ENCODE assay signal across 9 mouse cellular contexts in the genomic region with DNA sequence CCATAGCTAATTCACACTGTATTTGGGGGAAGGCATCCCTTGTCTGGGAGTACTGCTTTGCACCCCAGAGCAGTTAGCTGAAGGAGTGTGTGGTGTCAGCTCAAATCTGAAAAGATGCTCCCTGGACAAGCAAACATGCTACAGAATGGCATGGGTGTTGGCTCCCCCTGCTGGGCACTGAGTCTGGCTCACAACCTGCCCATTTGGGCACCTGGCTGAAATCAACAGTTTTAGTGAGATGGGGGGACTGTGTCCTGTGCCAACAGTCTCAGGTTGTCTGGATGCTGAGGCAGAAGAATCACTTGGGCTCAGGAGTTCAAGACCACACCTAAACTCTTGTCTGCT. TPM values are rescaled to one million over a fixed set of nuclear protein-coding genes. Genes with fewer than 3 reads are reported as not detected.
DNase-seq lines count a peak whose midpoint lies in the region; ATAC-seq and TF ChIP-seq lines count a peak whose summit lies in the region.
"Had no signal": no experiment of that assay in that cellular context is flagged by ENCODE, and none has a peak within 500 bp of the region (broad histone marks: within the 10 kb centered on the region; RNA-seq: fewer than 3 reads in every experiment).

No protein-coding gene starts in this region.

- peak; percentile 26; the same call in 1 of the 2 replicates for TF ChIP-seq CTCF in G1E (IDR thresholded peaks at IDR 0.05; ENCODE audit: low read depth, low read length)

- no peak overlapping the region for H3K4me3 ChIP-seq in G1E (ENCODE audit: low read depth, low read length)
- no peak overlapping the region for H3K4me3 ChIP-seq in forebrain, embryonic 11.5 days (ENCODE audit: low read depth, low read length)
- H3K4me3 ChIP-seq in hindbrain, embryonic 14.5 days (replicated peaks; ENCODE audit: low read length), result no peak overlapping the region

- H3K9me3 ChIP-seq in G1E (replicated peaks), result no peaks in the 10 kb centered on the region
- no peaks in the 10 kb centered on the region for H3K9me3 ChIP-seq in forebrain, embryonic 11.5 days (ENCODE audit: control insufficient read depth, low read length)
- H3K9me3 ChIP-seq in hindbrain, embryonic 14.5 days (ENCODE audit: control insufficient read depth, low read length), result no peaks in the 10 kb centered on the region

- H3K4me2 ChIP-seq in forebrain, embryonic 11.5 days (ENCODE audit: low read depth, low read length, severe bottlenecking), result no peak overlapping the region
- no peak overlapping the region for H3K4me2 ChIP-seq in hindbrain, embryonic 14.5 days (replicated peaks)

- no peak overlapping the region for H3K27ac ChIP-seq in forebrain, embryonic 11.5 days (ENCODE audit: low read depth, low read length)
- H3K27ac ChIP-seq in hindbrain, embryonic 14.5 days, result no peak overlapping the region

- H3K4me1 ChIP-seq in G1E (ENCODE audit: insufficient read depth, low read depth, low read length), result peaks cover 7% of the 10 kb centered on the region
- no peaks in the 10 kb centered on the region for H3K4me1 ChIP-seq in forebrain, embryonic 11.5 days (replicated peaks; ENCODE audit: control insufficient read depth, insufficient read depth, low read length)
- H3K4me1 ChIP-seq in hindbrain, embryonic 14.5 days (replicated peaks; ENCODE audit: control insufficient read depth, insufficient read depth, low read length), result no peaks in the 10 kb centered on the region

- no peaks in the 10 kb centered on the region for H3K36me3 ChIP-seq in G1E (replicated peaks)
- H3K36me3 ChIP-seq in forebrain, embryonic 11.5 days (ENCODE audit: control insufficient read depth, insufficient read depth, low read length), result no peaks in the 10 kb centered on the region
- no peaks in the 10 kb centered on the region for H3K36me3 ChIP-seq in hindbrain, embryonic 14.5 days (replicated peaks; ENCODE audit: control insufficient read depth, insufficient read depth)

- H3K9ac ChIP-seq in forebrain, embryonic 11.5 days (ENCODE audit: low read length), result no peak overlapping the region
- H3K9ac ChIP-seq in hindbrain, embryonic 14.5 days, result no peak overlapping the region

- ATAC-seq in G1E (ENCODE audit: extremely low read depth, insufficient number of reproducible peaks, low FRiP score, poor library complexity, severe bottlenecking), result no peak
- ATAC-seq in forebrain, embryonic 11.5 days (replicated peaks; ENCODE audit: low FRiP score), result peak; percentile 49
- ATAC-seq in hindbrain, embryonic 14.5 days (ENCODE audit: low FRiP score), result peak; percentile 75

- DNase-seq in G1E (ENCODE audit: low spot score), result peak; percentile 28
- DNase-seq in brain, adult 2 months (ENCODE audit: low read depth, low spot score), result peak; percentile 85
- DNase-seq in forebrain, embryonic 11.5 days (ENCODE audit: low spot score), result peak; percentile 84
- peak; percentile 81 for DNase-seq in hindbrain, embryonic 14.5 days (ENCODE audit: low spot score)
- DNase-seq in layer of hippocampus, postnatal 25 days (ENCODE audit: extremely low spot score in 1 of 2, low spot score in 1 of 2), result peak; percentile 69 to 85
- peak; percentile 83 for DNase-seq in lung, postnatal 36 days
- peak; percentile 71 for DNase-seq in right cerebral cortex, adult 18-20 months
- DNase-seq in urinary bladder, adult 2 months (ENCODE audit: low spot score), result peak; percentile 59

- H3K27me3 ChIP-seq in G1E (ENCODE audit: insufficient read depth, low read length), result peaks cover 15% of the 10 kb centered on the region
- no peaks in the 10 kb centered on the region for H3K27me3 ChIP-seq in forebrain, embryonic 11.5 days (ENCODE audit: control insufficient read depth, insufficient read depth, low read length)
- peaks cover 3% of the 10 kb centered on the region; the same call in 1 of the 2 replicates for H3K27me3 ChIP-seq in hindbrain, embryonic 14.5 days (ENCODE audit: control insufficient read depth, insufficient read depth, low read length)

RNA-seq across cellular contexts. Expression of gene Ffar1, which starts 2.1 kb away (rescaled TPM):
- total RNA-seq in G1E (2014; fragmentation: Nextera tagmentation), result not detected in 2 replicates
- 0.06 and 0.11 TPM in 2 replicates for total RNA-seq in G1E (2017)
- not detected in 2 replicates for polyA plus RNA-seq in G1E (2012)
- not detected in 2 replicates for polyA plus RNA-seq in forebrain, embryonic 11.5 days (2014; fragmentation: Nextera tagmentation; extraction: Ambion mirVana)
- not detected in 2 replicates for polyA plus RNA-seq in hindbrain, embryonic 14.5 days (2014; fragmentation: Nextera tagmentation; extraction: Ambion mirVana)
- not detected for total RNA-seq in layer of hippocampus, postnatal 25 days (2021)
- not detected in 2 replicates for polyA plus RNA-seq in urinary bladder, adult 2 months (2012; rRNA removed)
- polyA plus RNA-seq: liver, embryonic 16.5 days had no signal

RNA-seq across cellular contexts. Expression of gene Ffar3, which starts 3.3 kb away (rescaled TPM):
- total RNA-seq in G1E (2014; fragmentation: Nextera tagmentation) (not detected in 2 replicates), G1E (2017) (0.12 TPM in 1 of 2 replicates, not detected in the other)
- not detected in 2 replicates for polyA plus RNA-seq in G1E (2012)
- not detected in 2 replicates for polyA plus RNA-seq in forebrain, embryonic 11.5 days (2014; fragmentation: Nextera tagmentation; extraction: Ambion mirVana)
- not detected in 2 replicates for polyA plus RNA-seq in hindbrain, embryonic 14.5 days (2014; fragmentation: Nextera tagmentation; extraction: Ambion mirVana)
- total RNA-seq in layer of hippocampus, postnatal 25 days (2021), result not detected
- polyA plus RNA-seq in urinary bladder, adult 2 months (2012; rRNA removed), result not detected in 2 replicates
- polyA plus RNA-seq: liver, embryonic 16.5 days had no signal

RNA-seq across cellular contexts. Expression of gene Cd22, which starts 20.9 kb away (rescaled TPM):
- total RNA-seq in G1E (2014; fragmentation: Nextera tagmentation), result not detected in 2 replicates
- 0.22 TPM in 1 of 2 replicates, not detected in the other for total RNA-seq in G1E (2017)
- polyA plus RNA-seq in G1E (2012), result not detected in 2 replicates
- polyA plus RNA-seq in forebrain, embryonic 11.5 days (2014; fragmentation: Nextera tagmentation; extraction: Ambion mirVana), result not detected in 2 replicates
- 0.17 TPM in 1 of 2 replicates, not detected in the other for polyA plus RNA-seq in hindbrain, embryonic 14.5 days (2014; fragmentation: Nextera tagmentation; extraction: Ambion mirVana)
- total RNA-seq in layer of hippocampus, postnatal 25 days (2021), result not detected
- polyA plus RNA-seq in urinary bladder, adult 2 months (2012; rRNA removed), result 0.49 and 0.58 TPM in 2 replicates

RNA-seq across cellular contexts. Expression of gene Ffar2, which starts 35.7 kb away (rescaled TPM):
- total RNA-seq in G1E (2014; fragmentation: Nextera tagmentation) (not detected in 2 replicates), G1E (2017) (0.23 and 0.33 TPM in 2 replicates)
- polyA plus RNA-seq in G1E (2012), result 0.31 and 0.34 TPM in 2 replicates
- polyA plus RNA-seq in forebrain, embryonic 11.5 days (2014; fragmentation: Nextera tagmentation; extraction: Ambion mirVana), result not detected in 2 replicates
- polyA plus RNA-seq in hindbrain, embryonic 14.5 days (2014; fragmentation: Nextera tagmentation; extraction: Ambion mirVana), result 0.22 TPM in 1 of 2 replicates, not detected in the other
- total RNA-seq in layer of hippocampus, postnatal 25 days (2021), result not detected
- 0.46 and 0.55 TPM in 2 replicates for polyA plus RNA-seq in urinary bladder, adult 2 months (2012; rRNA removed)

RNA-seq across cellular contexts. Expression of gene Mag, which starts 55.4 kb away (rescaled TPM):
- total RNA-seq in G1E (2014; fragmentation: Nextera tagmentation) (not detected in 2 replicates), G1E (2017) (not detected in 2 replicates)
- not detected in 2 replicates for polyA plus RNA-seq in G1E (2012)
- 0.11 and 0.20 TPM in 2 replicates for polyA plus RNA-seq in forebrain, embryonic 11.5 days (2014; fragmentation: Nextera tagmentation; extraction: Ambion mirVana)
- polyA plus RNA-seq in hindbrain, embryonic 14.5 days (2014; fragmentation: Nextera tagmentation; extraction: Ambion mirVana), result 3.4 and 4.3 TPM in 2 replicates
- 100 to 1,000 TPM; 319 to 342 TPM for total RNA-seq in layer of hippocampus, postnatal 25 days (2021)
- polyA plus RNA-seq in urinary bladder, adult 2 months (2012; rRNA removed), result 0.81 and 1.1 TPM in 2 replicates

Comparison
In these comparisons a context has a peak if more than half of its experiments do, and no peak if none do; other contexts are left out.
1. DNase-seq: peak in every context shown above with its lines; median percentile 85 in brain, adult 2 months; 84 in forebrain, embryonic 11.5 days; 83 in lung, postnatal 36 days; 81 in hindbrain, embryonic 14.5 days; 77 in layer of hippocampus, postnatal 25 days; 71 in right cerebral cortex, adult 18-20 months; 59 in urinary bladder, adult 2 months; 28 in G1E.